Mouse (Mus musculus) lung, adult 2 months (tissue): Measurements from ENCODE around the gene Sh3rf3.

Experiments used
- CTCF ChIP-seq: fragments of 200-500 bp; IDR thresholded peaks from 2 replicates; pipeline ENCODE4 v1.5.1; 2011; ENCODE audit warnings: mild to moderate bottlenecking, low read length, control low read depth; ENCODE audit not compliant: insufficient read depth
- POLR2A ChIP-seq: fragments of 200-500 bp; IDR thresholded peaks from 2 replicates; pipeline ENCODE4 v1.6.1; 2011; ENCODE audit warnings: low read depth, mild to moderate bottlenecking, control low read depth, low read length, borderline replicate concordance; ENCODE audit errors: extremely low read depth

GRCm38 (mm10) chr10:58871149-58871820 is 58.1 kb downstream of the Sh3rf3 start:
- TF ChIP-seq CTCF = no peak
- TF ChIP-seq POLR2A = no peak
